Mouse (Mus musculus) neural tube, embryonic 14.5 days (tissue): ENCODE measurements around the gene Sh3d19. TPM values are rescaled to one million over a fixed set of nuclear protein-coding genes. Genes with fewer than 3 reads are reported as not detected.

Experiments
- ATAC-seq: fragments of 200-750 bp; cut with Nextera tagmentation; 2 replicates; pipeline ENCODE4 v1.8.0; 2017; ENCODE audit warnings: low read depth, mild to moderate bottlenecking, moderate TSS enrichment, moderate library complexity
- H3K27ac ChIP-seq: fragments of 300-500 bp; sonication (generic); 2 replicates; pipeline ENCODE4 v1.5.1; 2014; ENCODE audit warnings: low read depth, mild to moderate bottlenecking, control low read depth, low read length, moderate library complexity, mixed read lengths
- H3K27me3 ChIP-seq: fragments of 300-500 bp; sonication (generic); 2 replicates; pipeline ENCODE4 v1.6.1; 2014; ENCODE audit warnings: low read length; ENCODE audit not compliant: control insufficient read depth, insufficient read depth
- H3K36me3 ChIP-seq: fragments of 300-500 bp; sonication (generic); 2 replicates; pipeline ENCODE4 v1.6.1; 2014; ENCODE audit warnings: low read length, mixed read lengths; ENCODE audit not compliant: control insufficient read depth, insufficient read depth
- H3K4me1 ChIP-seq: fragments of 300-500 bp; sonication (generic); 2 replicates; pipeline ENCODE4 v1.6.1; 2014; ENCODE audit warnings: low read length; ENCODE audit not compliant: control insufficient read depth, insufficient read depth
- H3K4me2 ChIP-seq: fragments of 300-500 bp; sonication (generic); 2 replicates; pipeline ENCODE4 v1.6.1; 2014; ENCODE audit warnings: mild to moderate bottlenecking, low read depth, low read length, control low read depth
- H3K4me3 ChIP-seq: fragments of 300-500 bp; sonication (generic); 2 replicates; pipeline ENCODE4 v1.5.1; 2014; ENCODE audit warnings: low read depth, low read length, control low read depth, mixed read lengths
- H3K9ac ChIP-seq: fragments of 300-500 bp; sonication (generic); replicated peaks from 2 replicates; pipeline ENCODE4 v1.6.1; 2014; ENCODE audit warnings: low read depth, mild to moderate bottlenecking, control low read depth, low read length, mixed read lengths
- H3K9me3 ChIP-seq: fragments of 300-500 bp; sonication (generic); 2 replicates; pipeline ENCODE4 v1.6.1; 2016; ENCODE audit warnings: low read length; ENCODE audit not compliant: control insufficient read depth
- WGBS: fragments of 180-500 bp; shearing (Covaris S2); extraction: QIAGEN DNeasy Blood & Tissue Kit; methylation state at CpG from one replicate; pipeline ENCODE4 v1.1.7; 2014; 5-methylcytosine and 5-hydroxymethylcytosine counted together
- polyA plus RNA-seq: library from polyadenylated mRNA; unstranded; fragments of >200 nt; fragmentation: Nextera tagmentation; extraction: Ambion mirVana; gene quantifications from 2 replicates; pipeline ENCODE4 v1.2.1, GENCODE M21; 2014

Gene Sh3d19
- polyA plus RNA-seq, 1 experiment from 2014 or later, result 15.5 TPM

DNA sequence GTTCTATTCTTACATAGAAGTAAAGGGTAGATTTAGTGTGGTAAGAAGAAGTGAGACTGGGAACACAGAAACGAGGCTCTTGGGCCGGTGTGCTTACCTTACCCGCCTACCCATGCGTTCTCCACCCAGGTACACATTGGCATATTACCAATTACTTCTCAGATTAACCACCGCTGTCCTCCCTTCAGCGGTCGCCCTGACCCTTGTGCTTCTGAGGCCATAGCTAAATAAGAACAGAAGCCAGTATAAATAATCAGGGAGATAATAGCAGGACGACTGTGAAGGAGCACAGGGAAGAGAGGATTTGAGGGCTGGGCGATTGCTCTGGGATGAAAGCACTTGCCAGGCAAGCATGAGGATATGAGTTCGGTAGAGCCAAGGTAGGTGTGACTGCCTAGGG, 42.9 kb downstream of the Sh3d19 start:
- Histone ChIP-seq H3K4me3 (no peak overlapping the region), H3K4me1 (no peaks in the 10 kb centered on the region), H3K9me3 (no peaks in the 10 kb centered on the region), H3K36me3 (no peaks in the 10 kb centered on the region), H3K4me2 (no peak overlapping the region), H3K27me3 (no peaks in the 10 kb centered on the region), H3K9ac (no peak overlapping the region), H3K27ac (no peak overlapping the region)
- ATAC-seq, result no peak
- 86% methylated on average over 10 of the region's 10 CpGs for WGBS

GRCm38 (mm10) chr3:86016965-86017364, 46.1 kb downstream of the Sh3d19 start:
- Histone ChIP-seq H3K36me3 (no peaks in the 10 kb centered on the region), H3K9me3 (no peaks in the 10 kb centered on the region), H3K27me3 (no peaks in the 10 kb centered on the region), H3K4me2 (no peak overlapping the region), H3K27ac (no peak overlapping the region), H3K9ac (no peak overlapping the region), H3K4me1 (no peaks in the 10 kb centered on the region), H3K4me3 (no peak overlapping the region)
- 100% methylated on average over 1 of the region's 1 CpGs for WGBS
- no peak for ATAC-seq

- Histone ChIP-seq H3K9ac (no peak overlapping the region), H3K4me1 (no peaks in the 10 kb centered on the region), H3K36me3 (no peaks in the 10 kb centered on the region), H3K4me2 (no peak overlapping the region), H3K27ac (no peak overlapping the region), H3K9me3 (no peaks in the 10 kb centered on the region), H3K4me3 (no peak overlapping the region), H3K27me3 (no peaks in the 10 kb centered on the region)
- 81% methylated on average over 8 of the region's 8 CpGs for whole genome bisulfite sequencing
- no peak for ATAC-seq
These were observed 46.6 kb downstream of the Sh3d19 start for GRCm38 (mm10) chr3:86017484-86017883.

DNA sequence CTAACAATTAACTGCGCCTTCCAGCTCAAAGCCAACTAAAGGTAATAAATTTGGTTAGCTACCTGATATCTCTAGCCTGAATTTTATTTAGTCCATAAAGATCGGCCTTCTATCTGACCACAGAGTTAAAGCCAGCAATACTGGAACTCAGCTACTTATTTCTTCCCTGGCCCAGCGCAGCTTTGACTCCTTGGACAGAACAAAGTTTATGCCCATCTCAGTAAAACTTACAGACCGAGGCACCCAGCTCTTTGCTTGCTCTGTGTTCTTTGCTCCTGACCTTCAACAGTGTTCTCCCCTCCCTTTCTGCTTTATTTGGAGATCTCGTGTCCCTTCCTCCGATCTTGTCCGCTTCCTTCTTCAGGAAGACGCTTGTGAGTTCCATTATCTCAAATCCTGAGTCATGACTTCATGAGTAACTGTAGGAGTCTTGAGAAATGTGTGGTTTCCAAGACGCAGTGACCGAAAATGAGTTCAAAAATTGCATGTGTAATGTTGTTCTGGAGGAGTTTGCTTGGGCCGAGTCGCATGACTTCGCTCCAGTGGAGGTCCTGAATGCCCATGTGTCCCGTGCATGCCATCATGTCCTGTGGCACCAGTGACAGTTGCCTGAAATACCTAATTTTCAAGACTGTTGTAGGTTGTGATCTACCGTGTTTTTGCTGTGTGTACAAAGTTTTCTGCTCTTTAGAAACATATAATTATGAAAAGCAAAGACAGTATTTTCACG, 50.2 kb downstream of the Sh3d19 start:
- Histone ChIP-seq H3K27ac (no peak overlapping the region), H3K9ac (no peak overlapping the region), H3K4me2 (no peak overlapping the region), H3K9me3 (no peaks in the 10 kb centered on the region), H3K4me3 (no peak overlapping the region), H3K36me3 (no peaks in the 10 kb centered on the region), H3K27me3 (no peaks in the 10 kb centered on the region), H3K4me1 (no peaks in the 10 kb centered on the region)
- no peak for ATAC-seq
- WGBS, result 92% methylated on average over 16 of the region's 16 CpGs

- no peak overlapping the region for H3K9ac ChIP-seq
- H3K27ac ChIP-seq, result no peak overlapping the region
- no peaks in the 10 kb centered on the region for H3K9me3 ChIP-seq
- ATAC-seq, result no peak
- H3K27me3 ChIP-seq, result no peaks in the 10 kb centered on the region
- no peaks in the 10 kb centered on the region for H3K4me1 ChIP-seq
- H3K4me3 ChIP-seq, result no peak overlapping the region
- no peak overlapping the region for H3K4me2 ChIP-seq
- no peaks in the 10 kb centered on the region for H3K36me3 ChIP-seq
- WGBS, result 72% methylated on average over 4 of the region's 4 CpGs
These were observed 50.7 kb downstream of the Sh3d19 start for GRCm38 (mm10) chr3:86021651-86022050.

- Histone ChIP-seq H3K36me3 (no peaks in the 10 kb centered on the region), H3K27ac (no peak overlapping the region), H3K4me1 (no peaks in the 10 kb centered on the region), H3K9ac (no peak overlapping the region), H3K27me3 (no peaks in the 10 kb centered on the region), H3K9me3 (no peaks in the 10 kb centered on the region), H3K4me2 (no peak overlapping the region), H3K4me3 (no peak overlapping the region)
- ATAC-seq, result no peak
- WGBS, result 69% methylated on average over 12 of the region's 12 CpGs
These were observed 53.3 kb downstream of the Sh3d19 start for GRCm38 (mm10) chr3:86024065-86024795.

GRCm38 (mm10) chr3:86025341-86026137, 54.6 kb downstream of the Sh3d19 start:
- Histone ChIP-seq H3K27me3 (no peaks in the 10 kb centered on the region), H3K4me2 (no peak overlapping the region), H3K27ac (no peak overlapping the region), H3K9me3 (no peaks in the 10 kb centered on the region), H3K4me3 (no peak overlapping the region), H3K4me1 (no peaks in the 10 kb centered on the region), H3K36me3 (no peaks in the 10 kb centered on the region), H3K9ac (no peak overlapping the region)
- 98% methylated on average over 20 of the region's 20 CpGs for WGBS
- no peak for ATAC-seq

DNA sequence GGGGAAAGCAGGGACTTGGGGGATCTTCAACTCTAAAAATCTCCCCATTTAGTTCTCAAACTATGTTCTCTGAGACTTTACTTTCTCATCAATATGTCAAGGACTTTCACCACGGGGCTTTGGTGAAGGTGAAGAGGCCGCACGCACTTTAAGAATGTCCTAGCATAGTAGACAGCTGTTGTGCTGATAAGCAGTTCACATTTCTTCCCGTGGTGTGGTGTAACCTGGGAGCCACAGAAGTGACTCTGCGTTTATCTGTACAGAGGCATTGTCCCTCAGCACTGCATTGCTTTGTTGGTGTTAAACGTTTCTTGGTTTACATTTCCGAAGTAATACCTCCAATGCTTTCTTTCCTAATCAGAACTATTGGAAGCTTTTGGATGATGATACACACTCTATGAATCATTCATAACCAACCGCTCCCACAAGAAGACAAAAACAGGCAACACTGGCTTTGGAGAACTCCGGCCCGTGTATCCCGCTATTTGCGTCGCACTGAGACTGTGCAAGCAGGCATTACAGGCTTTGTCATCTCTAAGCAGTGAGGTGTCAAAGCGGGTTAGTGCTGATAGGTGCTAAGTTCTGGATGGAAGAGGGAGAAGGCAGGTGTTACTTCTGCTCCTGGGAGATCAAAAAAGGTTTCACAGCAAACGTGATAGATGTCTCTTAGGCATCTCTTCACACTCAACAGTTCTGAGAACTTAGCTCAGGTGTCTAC, 57.9 kb downstream of the Sh3d19 start:
- H3K27ac ChIP-seq, result no peak overlapping the region
- no peak overlapping the region for H3K9ac ChIP-seq
- no peaks in the 10 kb centered on the region for H3K4me1 ChIP-seq
- ATAC-seq, result no peak
- H3K4me2 ChIP-seq, result no peak overlapping the region
- no peaks in the 10 kb centered on the region for H3K9me3 ChIP-seq
- WGBS, result 91% methylated on average over 15 of the region's 15 CpGs
- no peaks in the 10 kb centered on the region for H3K27me3 ChIP-seq
- H3K36me3 ChIP-seq, result no peaks in the 10 kb centered on the region
- no peak overlapping the region for H3K4me3 ChIP-seq
